Mouse (Mus musculus): Measurements from ENCODE around the gene Gm17416. TPM values are rescaled to one million over a fixed set of nuclear protein-coding genes. Genes with fewer than 3 reads are reported as not detected.

Gm17416 gene
- polyA plus RNA-seq, 1 experiment, result not detected

- Histone ChIP-seq H3K4me1 (ENCODE audit: control insufficient read depth, insufficient read depth, low read length) (no peaks in the 10 kb centered on the region), H3K4me3 (ENCODE audit: insufficient read depth, low read depth, low read length) (no peak within 1 kb of the TSS), H3K27ac (ENCODE audit: insufficient read depth, low read depth, low read length) (no peak within 1 kb of the TSS)
- TF ChIP-seq CTCF (IDR thresholded peaks at IDR 0.05; ENCODE audit: insufficient read depth, low read depth, low read length) (no peak), POLR2A (IDR thresholded peaks at IDR 0.05; ENCODE audit: insufficient read depth, low read depth, low read length) (no peak)
- WGBS, result 56% methylated on average over 7 of the region's 7 CpGs
Measured at GRCm38 (mm10) chr2:152599299-152599698, 30.2 kb downstream of the Gm17416 start, which contains the start of gene Defb45. Gene Defb45 (minus strand): TSS chr2:152599399.

GRCm38 (mm10) chr2:152600076-152600475 is 30.9 kb downstream of the Gm17416 start:
- 91% methylated on average over 6 of the region's 6 CpGs for WGBS
- Histone ChIP-seq H3K4me3 (ENCODE audit: insufficient read depth, low read depth, low read length) (no peak overlapping the region), H3K27ac (ENCODE audit: insufficient read depth, low read depth, low read length) (no peak overlapping the region), H3K4me1 (ENCODE audit: control insufficient read depth, insufficient read depth, low read length) (no peaks in the 10 kb centered on the region)
- TF ChIP-seq CTCF (IDR thresholded peaks at IDR 0.05; ENCODE audit: insufficient read depth, low read depth, low read length), result no peak
- TF ChIP-seq POLR2A (IDR thresholded peaks at IDR 0.05; ENCODE audit: insufficient read depth, low read depth, low read length), result no peak

GRCm38 (mm10) chr2:152601275-152601960 is 32.3 kb downstream of the Gm17416 start:
- H3K27ac ChIP-seq (ENCODE audit: insufficient read depth, low read depth, low read length), result no peak overlapping the region

GRCm38 (mm10) chr2:152604057-152604456 is 34.9 kb downstream of the Gm17416 start, which contains the start of gene Defb36:
Gene Defb36 (plus strand): TSS chr2:152604327.
- WGBS, result 81% methylated on average over 15 of the region's 15 CpGs
- H3K4me3 ChIP-seq (ENCODE audit: insufficient read depth, low read depth, low read length), result no peak within 1 kb of the TSS
- TF ChIP-seq POLR2A (IDR thresholded peaks at IDR 0.05; ENCODE audit: insufficient read depth, low read depth, low read length) (no peak), CTCF (IDR thresholded peaks at IDR 0.05; ENCODE audit: insufficient read depth, low read depth, low read length) (0 out of 2 replicates have a peak, but pooled peaks have one; percentile 26)
- H3K27ac ChIP-seq (ENCODE audit: insufficient read depth, low read depth, low read length), result no peak within 1 kb of the TSS
- H3K4me1 ChIP-seq (ENCODE audit: control insufficient read depth, insufficient read depth, low read length), result no peaks in the 10 kb centered on the region

More at GRCm38 (mm10) chr2:152601275-152601960, 32.3 kb downstream of the Gm17416 start:
- 78% methylated on average over 4 of the region's 4 CpGs for WGBS
- TF ChIP-seq POLR2A (IDR thresholded peaks at IDR 0.05; ENCODE audit: insufficient read depth, low read depth, low read length), result no peak
- 0 out of 2 replicates have a peak, but pooled peaks have one; percentile 19 for TF ChIP-seq CTCF (IDR thresholded peaks at IDR 0.05; ENCODE audit: insufficient read depth, low read depth, low read length)
- H3K4me3 ChIP-seq (ENCODE audit: insufficient read depth, low read depth, low read length), result no peak overlapping the region
- no peaks in the 10 kb centered on the region for H3K4me1 ChIP-seq (ENCODE audit: control insufficient read depth, insufficient read depth, low read length)

DNA sequence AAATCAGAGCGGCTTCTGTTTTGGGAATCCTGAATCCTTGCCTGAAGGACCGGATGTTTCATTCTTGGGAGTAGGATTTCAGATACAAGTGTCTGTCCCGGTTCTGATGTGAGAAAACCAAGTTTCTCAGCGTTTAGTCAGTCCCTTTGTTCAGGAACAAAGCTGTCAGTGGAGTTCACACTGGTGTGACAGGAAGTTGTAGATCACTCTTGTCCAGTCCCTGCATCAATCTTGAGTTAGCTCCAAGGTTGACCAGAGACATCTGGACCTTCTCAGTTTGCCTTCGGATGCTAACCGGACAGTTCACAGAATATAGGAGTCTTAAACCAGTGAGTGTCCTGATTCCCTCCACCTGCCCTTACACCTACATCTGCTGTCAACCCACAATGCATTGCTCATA is 38.6 kb downstream of the Gm17416 start:
- TF ChIP-seq CTCF (IDR thresholded peaks at IDR 0.05; ENCODE audit: insufficient read depth, low read depth, low read length), result no peak
- no peak for TF ChIP-seq POLR2A (IDR thresholded peaks at IDR 0.05; ENCODE audit: insufficient read depth, low read depth, low read length)
- H3K4me3 ChIP-seq (ENCODE audit: insufficient read depth, low read depth, low read length), result no peak overlapping the region
- H3K4me1 ChIP-seq (ENCODE audit: control insufficient read depth, insufficient read depth, low read length), result no peaks in the 10 kb centered on the region
- no peak overlapping the region for H3K27ac ChIP-seq (ENCODE audit: insufficient read depth, low read depth, low read length)
- 78% methylated on average over 6 of the region's 6 CpGs for WGBS

DNA sequence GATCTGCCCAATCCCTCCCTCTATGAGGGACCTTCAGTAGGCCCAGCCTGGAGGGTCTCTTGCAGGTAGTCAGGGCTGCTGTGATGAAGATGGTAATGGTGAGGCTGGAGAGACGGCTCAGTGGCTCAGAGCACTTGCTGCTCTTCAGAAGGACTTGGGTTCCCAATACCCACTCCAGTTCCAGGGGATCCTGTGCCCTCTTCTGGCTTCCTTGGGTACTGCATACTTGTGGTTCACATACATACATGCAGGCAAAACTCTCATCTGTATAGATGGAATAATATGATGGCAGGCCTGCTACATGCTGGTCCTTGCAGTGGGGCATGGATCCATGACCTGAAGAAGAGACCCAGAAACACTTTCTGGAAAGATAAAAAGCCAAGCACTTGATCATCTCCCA is 39.6 kb downstream of the Gm17416 start:
- Histone ChIP-seq H3K4me3 (ENCODE audit: insufficient read depth, low read depth, low read length) (no peak overlapping the region), H3K27ac (ENCODE audit: insufficient read depth, low read depth, low read length) (no peak overlapping the region), H3K4me1 (ENCODE audit: control insufficient read depth, insufficient read depth, low read length) (no peaks in the 10 kb centered on the region)
- TF ChIP-seq CTCF (IDR thresholded peaks at IDR 0.05; ENCODE audit: insufficient read depth, low read depth, low read length) (no peak), POLR2A (IDR thresholded peaks at IDR 0.05; ENCODE audit: insufficient read depth, low read depth, low read length) (no peak)
- WGBS, result 91% methylated on average over 1 of the region's 1 CpGs

DNA sequence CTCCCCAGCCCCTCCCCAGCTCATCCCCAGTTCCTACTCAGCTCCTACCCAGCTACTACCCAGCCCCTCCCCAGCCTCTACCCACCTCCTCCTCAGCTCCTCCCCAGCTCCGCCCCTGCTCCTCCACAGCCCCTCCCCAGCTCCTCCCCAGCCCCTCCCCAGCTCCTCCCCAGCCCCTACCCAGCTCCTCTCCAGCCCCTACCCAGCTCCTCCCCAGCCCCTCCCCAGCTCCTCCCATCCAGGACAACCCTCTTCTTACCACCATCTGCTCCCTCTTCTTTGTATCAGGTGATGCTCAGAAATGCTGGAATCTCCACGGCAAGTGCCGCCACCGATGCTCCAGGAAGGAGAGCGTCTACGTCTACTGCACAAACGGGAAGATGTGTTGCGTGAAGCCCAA is 43.1 kb downstream of the Gm17416 start:
- TF ChIP-seq POLR2A (IDR thresholded peaks at IDR 0.05; ENCODE audit: insufficient read depth, low read depth, low read length) (no peak), CTCF (IDR thresholded peaks at IDR 0.05; ENCODE audit: insufficient read depth, low read depth, low read length) (no peak)
- no peak overlapping the region for H3K4me3 ChIP-seq (ENCODE audit: insufficient read depth, low read depth, low read length)
- H3K27ac ChIP-seq (ENCODE audit: insufficient read depth, low read depth, low read length), result no peak overlapping the region
- 43% methylated on average over 7 of the region's 8 CpGs for WGBS
- H3K4me1 ChIP-seq (ENCODE audit: control insufficient read depth, insufficient read depth, low read length), result no peaks in the 10 kb centered on the region

DNA sequence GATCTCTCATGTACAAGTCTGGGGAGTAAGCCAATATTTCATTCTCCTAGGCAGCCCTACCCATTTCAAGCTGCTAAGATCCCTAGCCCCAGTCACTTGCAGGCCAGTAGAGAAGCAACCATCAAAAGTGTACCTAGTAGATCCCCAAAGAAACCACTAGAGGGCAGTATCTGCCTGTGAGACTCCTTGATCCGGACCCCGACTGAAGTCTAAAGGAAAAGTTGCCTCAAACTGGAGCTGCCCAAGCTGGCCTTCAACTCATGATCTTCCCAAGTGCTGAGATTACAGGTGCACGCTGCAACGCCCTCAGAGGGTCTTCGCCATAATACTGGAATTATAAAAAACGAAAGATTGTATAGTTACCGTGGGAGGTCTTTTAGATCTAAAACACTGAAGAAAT is 46.4 kb downstream of the Gm17416 start:
- TF ChIP-seq CTCF (IDR thresholded peaks at IDR 0.05; ENCODE audit: insufficient read depth, low read depth, low read length), result peak; percentile 38; the same call in 1 of the 2 replicates
- no peak for TF ChIP-seq POLR2A (IDR thresholded peaks at IDR 0.05; ENCODE audit: insufficient read depth, low read depth, low read length)
- H3K4me3 ChIP-seq (ENCODE audit: insufficient read depth, low read depth, low read length), result no peak overlapping the region
- 12% methylated on average over 7 of the region's 7 CpGs for WGBS
- no peaks in the 10 kb centered on the region for H3K4me1 ChIP-seq (ENCODE audit: control insufficient read depth, insufficient read depth, low read length)
- no peak overlapping the region for H3K27ac ChIP-seq (ENCODE audit: insufficient read depth, low read depth, low read length)

GRCm38 (mm10) chr2:152616470-152616869 is 47.3 kb downstream of the Gm17416 start:
- WGBS, result 84% methylated on average over 6 of the region's 6 CpGs
- no peaks in the 10 kb centered on the region for H3K4me1 ChIP-seq (ENCODE audit: control insufficient read depth, insufficient read depth, low read length)
- H3K4me3 ChIP-seq (ENCODE audit: insufficient read depth, low read depth, low read length), result no peak overlapping the region
- no peak overlapping the region for H3K27ac ChIP-seq (ENCODE audit: insufficient read depth, low read depth, low read length)
- TF ChIP-seq POLR2A (IDR thresholded peaks at IDR 0.05; ENCODE audit: insufficient read depth, low read depth, low read length), result no peak
- TF ChIP-seq CTCF (IDR thresholded peaks at IDR 0.05; ENCODE audit: insufficient read depth, low read depth, low read length), result no peak
